Mouse (Mus musculus) urinary bladder, postnatal 10 days (tissue): Measurements from ENCODE around the gene Zfp709.
"Not testable (repeated sequence)": the region's sequence is repeated elsewhere in the genome, so short reads cannot be mapped to it uniquely, and the experiment has no call there.

Experiments
- DNase-seq: peaks from one replicate; pipeline ENCODE4 v3.0.0; 2022; ENCODE audit warnings: low spot score

The Zfp709 gene

GRCm38 (mm10) chr8:71926551-71926950 lies 44.7 kb downstream of the Zfp709 start:
- no peak for DNase-seq

- no peak for DNase-seq
Observed at GRCm38 (mm10) chr8:71927779-71928178, 46.0 kb downstream of the Zfp709 start.

GRCm38 (mm10) chr8:71938037-71938436 lies 56.2 kb downstream of the Zfp709 start:
- not testable (repeated sequence) for DNase-seq

DNA sequence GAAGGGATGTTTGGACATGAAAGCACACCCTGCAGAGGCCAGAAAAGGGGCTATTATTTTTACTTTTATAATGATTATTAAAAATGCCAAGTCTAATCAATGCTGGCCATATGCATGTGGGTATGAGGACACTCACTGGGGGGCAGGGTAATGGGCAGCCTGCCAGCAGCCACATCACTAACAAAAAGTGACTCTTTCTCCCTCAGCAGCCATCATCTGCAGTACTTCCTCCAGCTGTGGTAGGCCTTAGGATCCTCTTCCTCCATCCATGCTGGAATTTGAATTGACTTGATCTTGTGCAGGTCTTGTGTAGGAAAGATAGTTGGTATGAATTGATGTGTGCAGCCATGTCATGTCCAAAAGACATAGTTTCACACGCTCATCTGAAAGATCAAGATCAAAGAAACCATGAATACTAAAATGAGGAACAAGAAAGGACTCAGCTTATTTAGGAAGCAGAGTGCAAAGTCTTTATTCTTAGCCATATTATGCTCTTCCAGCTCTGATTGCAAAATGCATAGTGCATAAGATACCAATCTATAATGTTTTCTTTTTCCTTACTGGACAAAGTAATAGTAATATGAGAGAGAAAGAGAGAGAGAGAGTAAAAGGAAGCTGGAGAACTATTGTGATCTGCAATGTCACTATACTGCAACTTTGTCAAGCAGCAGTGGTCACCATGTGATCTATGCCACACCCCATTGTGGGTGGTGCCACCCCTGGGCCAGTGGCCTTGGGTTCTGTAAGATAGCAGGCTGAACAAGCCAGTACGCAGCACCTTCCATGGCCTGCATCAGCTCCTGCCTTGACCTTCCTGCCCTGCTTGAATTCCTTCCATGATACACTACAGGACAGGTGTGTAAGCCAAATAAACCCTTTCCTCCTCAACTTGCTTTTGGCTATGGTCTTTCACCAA lies 58.7 kb downstream of the Zfp709 start:
- no peak for DNase-seq

- no peak for DNase-seq
Observed at GRCm38 (mm10) chr8:71941776-71942175, 60.0 kb downstream of the Zfp709 start.
